Mouse (Mus musculus) intestine, embryonic 14.5 days (tissue): ENCODE data around the gene Arhgef10l. TPM values are rescaled to one million over a fixed set of nuclear protein-coding genes. Genes with fewer than 3 reads are reported as not detected.

Experiments used
- ATAC-seq: fragments of 200-750 bp; cut with Nextera tagmentation; replicated peaks from 2 replicates; pipeline ENCODE4 v1.8.0; 2017; ENCODE audit warnings: low read depth, moderate number of reproducible peaks, moderate TSS enrichment, moderate library complexity; ENCODE audit not compliant: low FRiP score, low TSS enrichment
- DNase-seq: peaks from one replicate; pipeline ENCODE4 v3.0.0-alpha.2; 2018; ENCODE audit warnings: low spot score
- H3K27ac ChIP-seq: fragments of 300-500 bp; sonication (generic); 2 replicates; pipeline ENCODE4 v1.5.1; 2014; ENCODE audit warnings: low read depth, mild to moderate bottlenecking, control low read depth
- H3K27me3 ChIP-seq: fragments of 300-500 bp; sonication (generic); replicated peaks from 2 replicates; pipeline ENCODE4 v1.6.1; 2014; ENCODE audit warnings: low read length, control low read depth; ENCODE audit not compliant: control insufficient read depth, insufficient read depth
- H3K36me3 ChIP-seq: fragments of 300-500 bp; sonication (generic); 2 replicates; pipeline ENCODE4 v1.6.1; 2014; ENCODE audit warnings: low read length, control low read depth; ENCODE audit not compliant: control insufficient read depth, insufficient read depth
- H3K4me1 ChIP-seq: fragments of 300-500 bp; sonication (generic); replicated peaks from 2 replicates; pipeline ENCODE4 v1.6.1; 2014; ENCODE audit warnings: low read length, control low read depth, mixed read lengths; ENCODE audit not compliant: control insufficient read depth, insufficient read depth
- H3K4me2 ChIP-seq: fragments of 300-500 bp; sonication (generic); 2 replicates; pipeline ENCODE4 v1.6.1; 2014; ENCODE audit warnings: low read length
- H3K4me3 ChIP-seq: fragments of 300-500 bp; sonication (generic); 2 replicates; pipeline ENCODE4 v1.5.1; 2014; ENCODE audit warnings: low read depth, low read length, control low read depth, mixed read lengths
- H3K9ac ChIP-seq: fragments of 300-500 bp; sonication (generic); 2 replicates; pipeline ENCODE4 v1.6.1; 2014; ENCODE audit warnings: mild to moderate bottlenecking, low read length
- H3K9me3 ChIP-seq: fragments of 300-500 bp; sonication (generic); 2 replicates; pipeline ENCODE4 v1.6.1; 2016; ENCODE audit warnings: low read length, control low read depth; ENCODE audit not compliant: control insufficient read depth
- WGBS: fragments of 180-500 bp; shearing (Covaris S2); extraction: QIAGEN DNeasy Blood & Tissue Kit; methylation state at CpG from one replicate; pipeline ENCODE4 v1.1.7; 2014; 5-methylcytosine and 5-hydroxymethylcytosine counted together
- polyA plus RNA-seq: library from polyadenylated mRNA; unstranded; fragments of >200 nt; fragmentation: Nextera tagmentation; extraction: Ambion mirVana; gene quantifications from 2 replicates; pipeline ENCODE4 v1.2.1, GENCODE M21; 2014

The Arhgef10l gene
- polyA plus RNA-seq, 1 experiment from 2014 or later: 15.2 TPM

DNA sequence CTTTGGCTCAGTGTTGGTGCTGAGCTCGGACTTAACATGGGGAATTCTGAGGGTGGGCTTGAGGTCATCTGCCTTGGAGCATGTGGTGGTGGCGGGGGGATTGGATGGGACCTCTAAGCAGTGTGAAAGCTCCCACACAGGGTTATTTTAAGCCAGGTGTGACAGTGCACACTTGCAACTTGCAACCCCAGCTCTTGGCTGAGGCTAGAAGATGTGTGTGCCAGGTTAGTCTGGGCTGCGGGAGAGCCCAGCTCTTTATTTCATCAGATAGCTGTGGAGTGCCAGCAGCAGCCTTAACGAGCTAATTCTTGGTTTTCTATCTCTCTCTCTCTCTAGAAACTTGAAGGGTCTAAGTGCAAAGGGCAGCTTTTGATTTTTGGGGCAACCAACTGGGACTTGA lies 41.8 kb upstream of the Arhgef10l start:
- WGBS: 67% methylated on average over 4 of the region's 4 CpGs
- H3K9ac ChIP-seq: no peak overlapping the region
- no peak for DNase-seq
- no peak for ATAC-seq
- H3K27ac ChIP-seq: peak overlapping the region; percentile 27; the same call in 1 of the 2 replicates
- H3K36me3 ChIP-seq: peaks cover 68% of the 10 kb centered on the region
- H3K9me3 ChIP-seq: no peaks in the 10 kb centered on the region
- H3K4me2 ChIP-seq: no peak overlapping the region
- H3K27me3 ChIP-seq: no peaks in the 10 kb centered on the region
- no peak overlapping the region for H3K4me3 ChIP-seq
- peaks cover 28% of the 10 kb centered on the region for H3K4me1 ChIP-seq

DNA sequence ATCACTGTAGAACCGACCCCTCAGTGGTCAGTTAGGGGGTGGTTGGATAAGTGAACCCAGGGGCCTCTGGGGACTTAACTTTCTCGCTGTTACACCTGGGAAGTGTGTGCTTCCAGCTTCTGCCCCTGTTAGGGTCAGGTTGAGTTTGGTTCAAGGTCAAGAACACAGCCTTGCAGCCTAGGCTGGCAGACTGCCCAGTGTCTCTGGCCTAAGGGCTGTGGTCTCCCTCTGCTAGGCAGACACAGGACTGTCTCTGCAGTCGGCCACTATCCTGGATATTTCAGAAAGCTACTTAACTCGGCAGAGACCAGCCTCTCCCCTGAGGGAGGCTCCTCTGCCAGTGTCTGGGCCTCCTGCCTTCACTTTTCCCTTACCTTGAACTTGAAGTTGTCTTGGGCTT lies 38.4 kb upstream of the Arhgef10l start:
- 55% methylated on average over 4 of the region's 4 CpGs for WGBS
- peaks cover 34% of the 10 kb centered on the region for H3K36me3 ChIP-seq
- H3K4me3 ChIP-seq: peak overlapping the region; percentile 84; the same call in 1 of the 2 replicates
- peaks cover 40% of the 10 kb centered on the region for H3K4me1 ChIP-seq
- H3K4me2 ChIP-seq: peak overlapping the region; percentile 84
- no peaks in the 10 kb centered on the region for H3K9me3 ChIP-seq
- no peak for DNase-seq
- 0 out of 2 replicates have a peak overlapping the region, but pooled peaks have one; percentile 96 for H3K9ac ChIP-seq
- no peak for ATAC-seq
- H3K27me3 ChIP-seq: peaks cover 10% of the 10 kb centered on the region
- 0 out of 2 replicates have a peak overlapping the region, but pooled peaks have one; percentile 5 for H3K27ac ChIP-seq

DNA sequence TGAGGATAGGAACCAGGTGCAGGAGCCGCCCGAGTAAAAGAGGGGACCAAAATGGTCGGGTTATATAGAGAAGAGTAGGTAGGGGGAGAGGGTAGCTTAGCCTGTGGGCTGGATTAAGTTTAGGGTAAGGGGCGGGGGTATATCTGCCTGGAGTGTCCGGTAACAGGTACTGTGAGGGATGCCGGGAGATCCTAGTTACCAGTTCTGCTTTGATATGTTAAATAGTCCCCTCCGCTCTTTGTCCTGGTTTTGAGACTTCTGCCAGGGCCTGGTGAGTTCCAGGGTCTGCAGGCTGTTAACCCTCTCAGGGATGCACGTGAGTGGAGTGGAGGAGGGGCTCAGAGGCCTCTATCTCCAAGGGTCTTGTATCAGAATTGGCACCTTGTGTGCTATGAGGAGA lies 37.8 kb upstream of the Arhgef10l start:
- H3K9ac ChIP-seq: peak overlapping the region; percentile 96
- H3K27ac ChIP-seq: peak overlapping the region; percentile 98; the same call in 1 of the 2 replicates
- H3K4me2 ChIP-seq: peak overlapping the region; percentile 84
- no peaks in the 10 kb centered on the region for H3K9me3 ChIP-seq
- DNase-seq (no peak), ATAC-seq (no peak)
- 10% methylated on average over 8 of the region's 8 CpGs for whole genome bisulfite sequencing
- H3K4me1 ChIP-seq: peaks cover 40% of the 10 kb centered on the region
- peak overlapping the region; percentile 84 for H3K4me3 ChIP-seq
- H3K27me3 ChIP-seq: peaks cover 15% of the 10 kb centered on the region
- H3K36me3 ChIP-seq: peaks cover 28% of the 10 kb centered on the region

DNA sequence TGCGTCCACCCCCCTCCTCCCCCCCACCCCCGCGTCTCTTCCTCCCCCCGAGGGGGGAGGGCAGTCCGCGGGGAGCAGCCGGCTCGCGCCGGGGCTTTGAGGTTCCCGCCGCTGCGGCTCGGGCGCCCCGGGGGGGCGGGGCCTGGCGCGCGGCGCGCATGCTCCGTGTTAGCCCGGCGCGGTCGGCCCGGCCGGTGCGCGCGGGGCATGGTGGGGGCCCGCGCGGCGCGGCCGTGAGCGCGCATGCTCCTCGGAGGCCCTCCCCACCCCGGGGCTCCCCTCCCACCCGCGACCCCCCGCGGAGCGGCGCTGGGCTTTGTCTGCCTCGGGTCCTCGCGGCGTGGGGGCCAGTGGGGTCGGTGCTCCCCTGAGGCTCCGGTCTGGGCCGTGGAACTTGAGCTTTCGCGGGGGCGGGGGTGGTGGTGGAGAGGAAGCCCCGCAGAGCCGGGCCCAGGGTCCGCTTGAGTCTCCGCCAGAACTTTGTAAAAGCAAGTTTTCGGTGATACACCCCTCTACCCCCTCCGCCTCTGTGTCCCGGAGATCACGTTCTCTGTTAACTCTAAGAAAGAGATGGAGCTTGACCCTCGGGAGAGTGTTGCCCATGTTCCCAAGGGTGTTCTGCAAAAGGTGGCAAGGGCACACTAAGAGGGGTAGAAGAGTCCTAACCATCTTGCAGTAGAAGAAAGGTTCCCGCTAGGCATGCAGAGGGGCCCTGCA lies 37.0 kb upstream of the Arhgef10l start:
- H3K36me3 ChIP-seq: peaks cover 20% of the 10 kb centered on the region
- peaks cover 19% of the 10 kb centered on the region for H3K27me3 ChIP-seq
- peak overlapping the region; percentile 84 for H3K4me3 ChIP-seq
- no peaks in the 10 kb centered on the region for H3K9me3 ChIP-seq
- peak overlapping the region; percentile 96 for H3K9ac ChIP-seq
- DNase-seq: peak; percentile 80
- peak; percentile 69 for ATAC-seq
- H3K4me2 ChIP-seq: peak overlapping the region; percentile 84
- WGBS: under 1% methylated on average over 27 of the region's 68 CpGs
- H3K27ac ChIP-seq: peak overlapping the region; percentile 98
- H3K4me1 ChIP-seq: peaks cover 40% of the 10 kb centered on the region

DNA sequence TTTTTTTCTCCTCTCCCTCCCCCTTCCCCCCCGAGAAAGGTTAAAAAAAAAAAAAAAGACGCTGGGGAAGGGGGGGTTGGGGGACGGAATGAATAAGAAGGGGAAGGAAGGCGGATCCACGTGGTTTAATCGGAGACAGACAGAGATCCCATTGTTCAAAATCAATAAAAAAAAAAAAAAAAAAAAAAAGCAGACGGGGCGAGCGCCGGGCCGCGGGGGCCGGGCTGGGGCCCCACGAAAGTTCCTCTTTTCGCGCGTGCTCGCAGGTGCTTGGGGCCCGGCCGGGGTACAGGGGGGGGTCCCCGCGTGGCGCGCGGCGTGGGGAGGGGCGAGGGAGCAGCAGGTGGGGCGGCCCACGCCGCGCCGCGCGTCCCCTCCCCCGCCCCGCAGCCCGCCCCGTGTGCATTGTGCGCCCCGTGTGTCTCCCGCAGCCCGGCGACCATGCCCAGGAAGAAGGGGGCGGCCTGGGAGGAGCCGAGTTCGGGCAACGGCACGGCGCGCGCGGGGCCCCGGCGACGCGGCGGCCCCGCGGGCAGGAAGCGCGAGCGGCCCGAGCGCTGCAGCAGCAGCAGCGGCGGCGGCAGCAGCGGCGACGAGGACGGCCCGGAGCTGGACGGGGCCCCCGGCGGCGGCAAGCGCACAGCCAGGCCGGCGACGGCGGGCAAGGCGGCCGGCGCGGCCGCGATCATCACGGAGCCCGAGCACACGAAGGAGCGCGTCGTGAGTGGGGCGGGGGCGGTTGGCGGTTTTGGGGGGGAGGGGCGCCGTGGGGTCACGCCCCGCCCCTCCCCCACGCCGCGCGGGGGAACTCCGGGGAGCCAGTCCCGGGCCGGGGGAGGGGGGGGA lies 36.1 kb upstream of the Arhgef10l start:
- DNase-seq: peak; percentile 75
- H3K4me3 ChIP-seq: peak overlapping the region; percentile 84
- H3K27ac ChIP-seq: peak overlapping the region; percentile 98
- peaks cover 19% of the 10 kb centered on the region for H3K27me3 ChIP-seq
- H3K4me1 ChIP-seq: peaks cover 36% of the 10 kb centered on the region
- ATAC-seq: peak; percentile 25; the same call in 1 of the 2 replicates
- no peaks in the 10 kb centered on the region for H3K9me3 ChIP-seq
- peaks cover 17% of the 10 kb centered on the region for H3K36me3 ChIP-seq
- peak overlapping the region; percentile 84 for H3K4me2 ChIP-seq
- peak overlapping the region; percentile 96 for H3K9ac ChIP-seq
- WGBS: under 1% methylated on average over 48 of the region's 107 CpGs

DNA sequence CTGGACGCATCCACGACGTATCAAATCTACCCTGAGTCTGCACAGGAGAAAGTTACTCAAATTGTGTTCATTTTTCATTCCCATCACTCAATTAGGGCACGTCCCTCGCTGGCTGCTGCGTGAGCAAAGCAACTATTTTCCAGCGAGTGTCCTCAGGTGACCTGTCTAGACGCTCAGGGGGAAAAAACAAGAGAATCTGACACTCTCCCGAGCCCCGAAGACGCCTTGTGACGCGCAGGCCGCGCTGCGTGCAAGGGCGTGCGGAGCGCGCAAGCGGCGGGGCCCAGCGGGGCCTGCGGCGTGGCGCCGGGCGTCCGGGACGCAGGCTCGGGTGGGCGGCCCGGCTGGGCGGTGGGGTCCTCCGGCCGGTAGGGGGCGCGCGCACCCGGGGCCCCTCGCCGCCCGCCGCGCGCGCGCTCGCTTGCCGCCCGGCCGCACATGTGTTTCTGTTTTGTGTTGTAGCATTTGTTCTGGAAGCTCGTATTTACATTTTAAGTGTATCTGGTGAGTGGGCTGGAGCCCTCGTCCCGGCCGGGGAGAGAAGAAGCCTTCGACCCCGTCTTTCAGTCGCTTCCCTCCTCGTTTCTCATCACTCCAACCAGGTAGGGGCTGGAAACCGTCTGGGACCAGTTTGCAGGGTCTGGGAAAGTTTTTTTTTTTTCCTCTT lies 35.4 kb upstream of the Arhgef10l start:
- peaks cover 35% of the 10 kb centered on the region for H3K4me1 ChIP-seq
- peak overlapping the region; percentile 98 for H3K27ac ChIP-seq
- peak; percentile 77 for ATAC-seq
- DNase-seq: peak; percentile 92
- no peaks in the 10 kb centered on the region for H3K9me3 ChIP-seq
- H3K4me3 ChIP-seq: peak overlapping the region; percentile 84
- H3K4me2 ChIP-seq: peak overlapping the region; percentile 84
- H3K27me3 ChIP-seq: peaks cover 19% of the 10 kb centered on the region
- H3K9ac ChIP-seq: peak overlapping the region; percentile 96
- peaks cover 9% of the 10 kb centered on the region for H3K36me3 ChIP-seq
- WGBS: under 1% methylated on average over 61 of the region's 61 CpGs

DNA sequence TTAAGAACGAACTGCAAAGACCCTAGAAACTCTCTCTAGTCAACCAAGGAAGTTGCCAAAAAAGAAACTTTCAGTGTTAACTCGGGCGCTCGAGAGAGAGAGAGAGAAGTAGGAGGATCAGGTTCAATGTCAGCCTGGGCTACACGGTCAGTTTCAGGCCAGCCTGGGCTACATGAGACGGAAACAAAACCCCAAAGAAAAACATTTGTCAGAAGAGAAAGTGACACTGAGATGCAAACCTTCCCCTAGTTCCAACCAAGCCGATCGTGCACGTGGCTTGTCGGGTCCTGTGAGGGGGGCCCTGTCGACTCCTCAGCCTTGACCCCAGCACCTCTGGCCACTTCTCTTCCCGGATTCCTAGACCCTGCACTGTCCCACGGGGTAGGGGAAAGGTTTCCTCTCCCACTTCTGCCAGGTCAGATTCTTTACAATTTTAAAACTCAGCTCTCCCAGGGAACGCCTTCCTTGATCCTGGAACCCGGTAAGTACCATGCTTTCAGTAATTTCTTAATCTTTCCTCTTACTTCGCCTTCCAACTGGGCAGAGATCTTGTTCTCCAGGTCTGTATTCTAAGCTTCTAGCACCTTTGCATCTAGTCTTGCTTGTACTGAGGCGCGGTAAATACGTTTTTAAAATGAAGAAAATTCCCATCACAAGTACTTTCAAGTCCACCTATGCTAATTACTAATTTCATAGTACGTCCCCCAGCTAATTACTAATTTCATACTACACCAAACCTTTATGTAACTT lies 34.6 kb upstream of the Arhgef10l start, which contains the start of gene Rcc2:
Gene Rcc2 (plus strand): TSS at position 273 of the 750 bp plus-strand sequence.
- Histone ChIP-seq H3K9me3 (no peaks in the 10 kb centered on the region), H3K27me3 (peaks cover 19% of the 10 kb centered on the region), H3K4me1 (peaks cover 28% of the 10 kb centered on the region), H3K4me2 (peak within 1 kb of the TSS; percentile 84), H3K27ac (peak within 1 kb of the TSS; percentile 98), H3K4me3 (peak within 1 kb of the TSS; percentile 84), H3K36me3 (peaks cover 2% of the 10 kb centered on the region), H3K9ac (peak within 1 kb of the TSS; percentile 96)
- WGBS: 13% methylated on average over 20 of the region's 20 CpGs
- ATAC-seq: no peak
- no peak for DNase-seq
